Mouse (Mus musculus): ENCODE data around the gene Rab8a.

DNA sequence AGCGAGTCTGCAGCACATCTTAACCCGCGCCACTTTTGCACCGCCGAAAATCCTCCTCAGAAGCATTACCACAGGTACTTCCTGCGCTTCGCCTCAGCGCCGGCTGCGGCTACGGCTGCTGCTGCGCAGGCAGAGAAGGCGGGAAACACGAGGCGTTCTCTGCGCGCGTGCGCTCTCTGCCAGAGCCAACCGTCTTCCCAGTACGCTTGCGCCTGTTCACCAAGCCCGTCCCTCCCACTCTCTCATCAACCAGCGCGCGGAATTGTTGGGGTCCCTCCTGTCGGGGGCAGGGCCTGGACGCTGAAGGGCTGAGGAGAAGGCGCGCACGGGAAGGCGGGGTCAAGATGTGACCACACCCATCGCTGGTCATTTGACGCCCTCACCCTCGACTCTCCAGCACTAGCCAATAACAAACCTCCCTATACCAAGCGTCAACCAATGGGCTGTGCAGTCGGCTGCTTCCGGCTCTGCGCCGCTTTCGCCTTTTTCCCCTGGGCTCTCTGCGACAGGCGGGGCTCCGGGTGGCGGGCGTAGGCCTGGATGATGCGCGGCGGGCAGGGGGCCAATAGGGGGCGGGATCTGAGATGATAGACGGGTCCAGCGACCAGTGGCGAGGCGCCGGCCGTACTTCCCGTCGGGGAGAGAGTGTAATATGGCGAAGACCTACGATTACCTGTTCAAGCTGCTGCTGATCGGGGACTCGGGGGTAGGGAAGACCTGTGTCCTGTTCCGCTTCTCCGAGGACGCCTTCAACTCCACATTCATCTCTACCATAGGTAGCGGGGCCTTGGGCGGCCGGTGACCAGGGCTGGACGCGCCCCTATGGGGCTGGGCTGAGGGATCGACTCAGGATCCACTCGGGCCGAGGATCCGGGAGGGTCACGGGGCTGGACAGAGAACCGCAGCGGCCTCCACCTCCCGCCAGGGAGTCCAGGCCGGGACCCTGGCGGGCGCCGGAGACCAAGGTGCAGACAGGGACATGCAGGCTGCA, at the start of gene Rab8a:
- TF ChIP-seq MAX (IDR thresholded peaks at IDR 0.05) = peak; percentile 99
- no peak for TF ChIP-seq CTCF (IDR thresholded peaks at IDR 0.05; ENCODE audit: control insufficient read depth, insufficient read depth, insufficient read length)
- TF ChIP-seq USF1 (IDR thresholded peaks at IDR 0.05; ENCODE audit: low read depth) = no peak
- no peak for TF ChIP-seq MYOD1 (IDR thresholded peaks at IDR 0.05; ENCODE audit: control insufficient read depth, insufficient read length, low read depth)

Data from C2C12 (cell line).